Mouse (Mus musculus): Measurements from ENCODE around the gene Pam16. TPM values are rescaled to one million over a fixed set of nuclear protein-coding genes. Genes with fewer than 3 reads are reported as not detected.

Pam16 gene
- polyA plus RNA-seq, 1 experiment, result 40.4 TPM

- no peak overlapping the region for H3K4me3 ChIP-seq (ENCODE audit: control insufficient read depth, insufficient read depth, low read length)
- WGBS, result 91% methylated on average over 7 of the region's 7 CpGs
- no peaks in the 10 kb centered on the region for H3K4me1 ChIP-seq (replicated peaks; ENCODE audit: control insufficient read depth, insufficient read depth, low read length)
- no peak overlapping the region for H3K27ac ChIP-seq (ENCODE audit: control insufficient read depth, insufficient read depth, low read length)
- TF ChIP-seq POLR2A (IDR thresholded peaks at IDR 0.05; ENCODE audit: control insufficient read depth, extremely low read depth, insufficient read depth, low read length, poor library complexity) (no peak), CTCF (IDR thresholded peaks at IDR 0.05; ENCODE audit: borderline replicate concordance, control insufficient read depth, extremely low read depth, insufficient read depth, low read length, poor library complexity) (no peak)
- no peaks in the 10 kb centered on the region for H3K27me3 ChIP-seq (ENCODE audit: control insufficient read depth, insufficient read depth, low read length)
- DNase-seq, result no peak
- no peaks in the 10 kb centered on the region for H3K36me3 ChIP-seq (ENCODE audit: control insufficient read depth, insufficient read depth, low read length)
These were observed 21.9 kb downstream of the Pam16 start for GRCm38 (mm10) chr16:4602766-4603452.

- no peaks in the 10 kb centered on the region for H3K36me3 ChIP-seq (ENCODE audit: control insufficient read depth, insufficient read depth, low read length)
- TF ChIP-seq CTCF (IDR thresholded peaks at IDR 0.05; ENCODE audit: borderline replicate concordance, control insufficient read depth, extremely low read depth, insufficient read depth, low read length, poor library complexity) (no peak), POLR2A (IDR thresholded peaks at IDR 0.05; ENCODE audit: control insufficient read depth, extremely low read depth, insufficient read depth, low read length, poor library complexity) (no peak)
- no peak overlapping the region for H3K27ac ChIP-seq (ENCODE audit: control insufficient read depth, insufficient read depth, low read length)
- no peak overlapping the region for H3K4me3 ChIP-seq (ENCODE audit: control insufficient read depth, insufficient read depth, low read length)
- no peak for DNase-seq
- H3K27me3 ChIP-seq (ENCODE audit: control insufficient read depth, insufficient read depth, low read length), result no peaks in the 10 kb centered on the region
- no peaks in the 10 kb centered on the region for H3K4me1 ChIP-seq (replicated peaks; ENCODE audit: control insufficient read depth, insufficient read depth, low read length)
- 82% methylated on average over 3 of the region's 3 CpGs for WGBS
These were observed 22.6 kb downstream of the Pam16 start for GRCm38 (mm10) chr16:4602189-4602588.

DNA sequence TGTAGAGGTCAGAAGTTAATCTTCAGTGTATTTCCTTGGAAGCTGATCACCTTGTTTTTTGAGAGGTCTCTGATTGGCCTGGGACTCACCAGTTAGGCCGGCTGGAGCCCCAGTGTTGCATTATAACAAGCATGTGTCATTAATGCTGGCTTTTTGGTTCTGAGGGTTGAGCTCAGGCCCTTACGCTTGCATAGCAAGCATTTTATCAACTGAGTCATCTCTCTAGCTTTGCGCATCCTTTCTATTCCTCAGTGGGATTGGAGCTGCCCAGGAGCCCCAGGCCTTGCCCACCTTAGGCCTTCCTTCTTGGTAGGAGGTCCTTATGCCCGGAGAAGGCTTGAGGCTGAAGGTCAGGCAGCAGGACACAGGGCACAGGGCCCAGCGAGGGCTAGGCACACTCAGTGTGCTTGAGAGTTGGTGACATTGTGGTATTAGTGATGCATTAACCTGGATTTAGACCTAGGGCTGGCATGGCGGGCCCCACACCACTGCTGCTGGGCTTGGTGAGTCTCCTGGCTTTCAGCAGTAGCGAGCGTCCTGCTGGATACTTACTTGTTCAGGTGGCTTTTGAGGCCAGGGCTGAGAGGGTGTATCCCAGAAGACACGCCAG, 24.0 kb downstream of the Pam16 start:
- H3K4me3 ChIP-seq (ENCODE audit: control insufficient read depth, insufficient read depth, low read length), result no peak overlapping the region
- H3K27me3 ChIP-seq (ENCODE audit: control insufficient read depth, insufficient read depth, low read length), result no peaks in the 10 kb centered on the region
- no peaks in the 10 kb centered on the region for H3K4me1 ChIP-seq (replicated peaks; ENCODE audit: control insufficient read depth, insufficient read depth, low read length)
- no peak overlapping the region for H3K27ac ChIP-seq (ENCODE audit: control insufficient read depth, insufficient read depth, low read length)
- WGBS, result 95% methylated on average over 9 of the region's 9 CpGs
- DNase-seq, result no peak
- H3K36me3 ChIP-seq (ENCODE audit: control insufficient read depth, insufficient read depth, low read length), result no peaks in the 10 kb centered on the region
- TF ChIP-seq POLR2A (IDR thresholded peaks at IDR 0.05; ENCODE audit: control insufficient read depth, extremely low read depth, insufficient read depth, low read length, poor library complexity), result no peak
- TF ChIP-seq CTCF (IDR thresholded peaks at IDR 0.05; ENCODE audit: borderline replicate concordance, control insufficient read depth, extremely low read depth, insufficient read depth, low read length, poor library complexity), result no peak

- Histone ChIP-seq H3K27me3 (ENCODE audit: control insufficient read depth, insufficient read depth, low read length) (no peaks in the 10 kb centered on the region), H3K4me1 (replicated peaks; ENCODE audit: control insufficient read depth, insufficient read depth, low read length) (peaks cover 8% of the 10 kb centered on the region), H3K27ac (ENCODE audit: control insufficient read depth, insufficient read depth, low read length) (no peak overlapping the region), H3K4me3 (ENCODE audit: control insufficient read depth, insufficient read depth, low read length) (no peak overlapping the region), H3K36me3 (ENCODE audit: control insufficient read depth, insufficient read depth, low read length) (no peaks in the 10 kb centered on the region)
- TF ChIP-seq POLR2A (IDR thresholded peaks at IDR 0.05; ENCODE audit: control insufficient read depth, extremely low read depth, insufficient read depth, low read length, poor library complexity) (no peak), CTCF (IDR thresholded peaks at IDR 0.05; ENCODE audit: borderline replicate concordance, control insufficient read depth, extremely low read depth, insufficient read depth, low read length, poor library complexity) (no peak)
- DNase-seq, result no peak
- 85% methylated on average over 3 of the region's 3 CpGs for WGBS
These were observed 25.2 kb downstream of the Pam16 start for GRCm38 (mm10) chr16:4599616-4600015.

- H3K4me1 ChIP-seq (replicated peaks; ENCODE audit: control insufficient read depth, insufficient read depth, low read length), result peaks cover 8% of the 10 kb centered on the region
These were observed 25.8 kb downstream of the Pam16 start for GRCm38 (mm10) chr16:4598891-4599543.

DNA sequence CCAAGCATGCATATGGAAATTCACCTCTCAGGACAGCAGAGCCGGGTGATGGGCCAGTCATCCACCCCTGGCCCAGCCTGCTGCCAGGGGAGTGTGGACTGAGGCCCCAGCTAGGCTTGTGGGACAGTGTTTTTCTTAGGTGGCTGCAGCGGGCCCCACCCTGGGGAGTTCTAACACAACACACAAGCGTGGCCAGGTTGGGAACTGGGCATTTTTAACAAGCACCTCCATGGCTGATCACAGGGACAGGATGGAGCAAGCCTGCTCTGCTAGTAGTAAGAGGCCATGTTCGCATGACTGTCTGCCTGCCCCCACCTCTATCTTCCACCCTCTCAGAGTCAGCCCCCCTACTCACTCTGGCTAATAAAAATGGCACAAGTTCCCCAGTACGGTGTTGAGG, 26.7 kb downstream of the Pam16 start:
- no peak overlapping the region for H3K27ac ChIP-seq (ENCODE audit: control insufficient read depth, insufficient read depth, low read length)
- TF ChIP-seq POLR2A (IDR thresholded peaks at IDR 0.05; ENCODE audit: control insufficient read depth, extremely low read depth, insufficient read depth, low read length, poor library complexity) (no peak), CTCF (IDR thresholded peaks at IDR 0.05; ENCODE audit: borderline replicate concordance, control insufficient read depth, extremely low read depth, insufficient read depth, low read length, poor library complexity) (no peak)
- no peak for DNase-seq
- H3K4me1 ChIP-seq (replicated peaks; ENCODE audit: control insufficient read depth, insufficient read depth, low read length), result peaks cover 18% of the 10 kb centered on the region
- WGBS, result 93% methylated on average over 5 of the region's 5 CpGs
- no peaks in the 10 kb centered on the region; the same call in 1 of the 2 replicates for H3K27me3 ChIP-seq (ENCODE audit: control insufficient read depth, insufficient read depth, low read length)
- no peaks in the 10 kb centered on the region for H3K36me3 ChIP-seq (ENCODE audit: control insufficient read depth, insufficient read depth, low read length)
- no peak overlapping the region for H3K4me3 ChIP-seq (ENCODE audit: control insufficient read depth, insufficient read depth, low read length)

More at GRCm38 (mm10) chr16:4598891-4599543, 25.8 kb downstream of the Pam16 start:
- WGBS, result 75% methylated on average over 6 of the region's 6 CpGs
- no peak for DNase-seq
- TF ChIP-seq POLR2A (IDR thresholded peaks at IDR 0.05; ENCODE audit: control insufficient read depth, extremely low read depth, insufficient read depth, low read length, poor library complexity) (no peak), CTCF (IDR thresholded peaks at IDR 0.05; ENCODE audit: borderline replicate concordance, control insufficient read depth, extremely low read depth, insufficient read depth, low read length, poor library complexity) (no peak)
- Histone ChIP-seq H3K4me3 (ENCODE audit: control insufficient read depth, insufficient read depth, low read length) (no peak overlapping the region), H3K36me3 (ENCODE audit: control insufficient read depth, insufficient read depth, low read length) (no peaks in the 10 kb centered on the region), H3K27me3 (ENCODE audit: control insufficient read depth, insufficient read depth, low read length) (no peaks in the 10 kb centered on the region), H3K27ac (ENCODE audit: control insufficient read depth, insufficient read depth, low read length) (no peak overlapping the region)

All from thymus, adult 2 months (tissue).